Mouse (Mus musculus) intestine, embryonic 14.5 days (tissue): Measurements from ENCODE around the gene Krtap19-1. TPM values are rescaled to one million over a fixed set of nuclear protein-coding genes. Genes with fewer than 3 reads are reported as not detected.

Experiments
- ATAC-seq: fragments of 200-750 bp; cut with Nextera tagmentation; replicated peaks from 2 replicates; pipeline ENCODE4 v1.8.0; 2017; ENCODE audit warnings: low read depth, moderate number of reproducible peaks, moderate TSS enrichment, moderate library complexity; ENCODE audit not compliant: low FRiP score, low TSS enrichment
- DNase-seq: peaks from one replicate; pipeline ENCODE4 v3.0.0-alpha.2; 2018; ENCODE audit warnings: low spot score
- H3K27ac ChIP-seq: fragments of 300-500 bp; sonication (generic); 2 replicates; pipeline ENCODE4 v1.5.1; 2014; ENCODE audit warnings: low read depth, mild to moderate bottlenecking, control low read depth
- H3K27me3 ChIP-seq: fragments of 300-500 bp; sonication (generic); replicated peaks from 2 replicates; pipeline ENCODE4 v1.6.1; 2014; ENCODE audit warnings: low read length, control low read depth; ENCODE audit not compliant: control insufficient read depth, insufficient read depth
- H3K36me3 ChIP-seq: fragments of 300-500 bp; sonication (generic); 2 replicates; pipeline ENCODE4 v1.6.1; 2014; ENCODE audit warnings: low read length, control low read depth; ENCODE audit not compliant: control insufficient read depth, insufficient read depth
- H3K4me1 ChIP-seq: fragments of 300-500 bp; sonication (generic); replicated peaks from 2 replicates; pipeline ENCODE4 v1.6.1; 2014; ENCODE audit warnings: low read length, control low read depth, mixed read lengths; ENCODE audit not compliant: control insufficient read depth, insufficient read depth
- H3K4me2 ChIP-seq: fragments of 300-500 bp; sonication (generic); 2 replicates; pipeline ENCODE4 v1.6.1; 2014; ENCODE audit warnings: low read length
- H3K4me3 ChIP-seq: fragments of 300-500 bp; sonication (generic); 2 replicates; pipeline ENCODE4 v1.5.1; 2014; ENCODE audit warnings: low read depth, low read length, control low read depth, mixed read lengths
- H3K9ac ChIP-seq: fragments of 300-500 bp; sonication (generic); 2 replicates; pipeline ENCODE4 v1.6.1; 2014; ENCODE audit warnings: mild to moderate bottlenecking, low read length
- H3K9me3 ChIP-seq: fragments of 300-500 bp; sonication (generic); 2 replicates; pipeline ENCODE4 v1.6.1; 2016; ENCODE audit warnings: low read length, control low read depth; ENCODE audit not compliant: control insufficient read depth
- WGBS: fragments of 180-500 bp; shearing (Covaris S2); extraction: QIAGEN DNeasy Blood & Tissue Kit; methylation state at CpG from one replicate; pipeline ENCODE4 v1.1.7; 2014; 5-methylcytosine and 5-hydroxymethylcytosine counted together
- polyA plus RNA-seq: library from polyadenylated mRNA; unstranded; fragments of >200 nt; fragmentation: Nextera tagmentation; extraction: Ambion mirVana; gene quantifications from 2 replicates; pipeline ENCODE4 v1.2.1, GENCODE M21; 2014

The Krtap19-1 gene
- polyA plus RNA-seq, 1 experiment from 2014 or later = not detected

- no peaks in the 10 kb centered on the region for H3K36me3 ChIP-seq
- H3K4me2 ChIP-seq = no peak overlapping the region
- H3K27ac ChIP-seq = no peak overlapping the region
- ATAC-seq (no peak), DNase-seq (no peak)
- H3K9ac ChIP-seq = no peak overlapping the region
- no peak overlapping the region for H3K4me3 ChIP-seq
- 95% methylated on average over 1 of the region's 1 CpGs for WGBS
- H3K4me1 ChIP-seq = no peaks in the 10 kb centered on the region
- no peaks in the 10 kb centered on the region for H3K9me3 ChIP-seq
- no peaks in the 10 kb centered on the region for H3K27me3 ChIP-seq
Measured at GRCm38 (mm10) chr16:88847363-88847762, 21.8 kb downstream of the Krtap19-1 start.

- Histone ChIP-seq H3K27me3 (no peaks in the 10 kb centered on the region), H3K27ac (no peak overlapping the region), H3K4me3 (no peak overlapping the region), H3K4me2 (no peak overlapping the region), H3K4me1 (no peaks in the 10 kb centered on the region), H3K9ac (no peak overlapping the region), H3K9me3 (no peaks in the 10 kb centered on the region), H3K36me3 (no peaks in the 10 kb centered on the region)
- ATAC-seq (no peak), DNase-seq (no peak)
- 65% methylated on average over 3 of the region's 3 CpGs for WGBS
Measured at GRCm38 (mm10) chr16:88826978-88827377, 42.2 kb downstream of the Krtap19-1 start.

- no peaks in the 10 kb centered on the region for H3K4me1 ChIP-seq
- H3K27ac ChIP-seq = no peak within 1 kb of the TSS
- no peak within 1 kb of the TSS for H3K4me3 ChIP-seq
- ATAC-seq (no peak), DNase-seq (no peak)
- 91% methylated on average over 9 of the region's 9 CpGs for WGBS
- H3K9ac ChIP-seq = no peak within 1 kb of the TSS
- no peaks in the 10 kb centered on the region for H3K9me3 ChIP-seq
- H3K4me2 ChIP-seq = no peak within 1 kb of the TSS
- H3K27me3 ChIP-seq = no peaks in the 10 kb centered on the region
- no peaks in the 10 kb centered on the region for H3K36me3 ChIP-seq
Measured at GRCm38 (mm10) chr16:88826095-88826652, 43.0 kb downstream of the Krtap19-1 start, which contains the start of gene Krtap14. Gene Krtap14, minus strand, starts transcription at chr16:88826145.

GRCm38 (mm10) chr16:88823736-88824135 is 45.5 kb downstream of the Krtap19-1 start:
- Histone ChIP-seq H3K27me3 (no peaks in the 10 kb centered on the region), H3K36me3 (no peaks in the 10 kb centered on the region), H3K9ac (no peak overlapping the region), H3K4me2 (no peak overlapping the region), H3K4me3 (no peak overlapping the region), H3K27ac (no peak overlapping the region), H3K4me1 (no peaks in the 10 kb centered on the region), H3K9me3 (no peaks in the 10 kb centered on the region)
- ATAC-seq = no peak
- DNase-seq = no peak
- 83% methylated on average over 3 of the region's 3 CpGs for WGBS

- Histone ChIP-seq H3K27me3 (no peaks in the 10 kb centered on the region), H3K4me1 (no peaks in the 10 kb centered on the region), H3K9me3 (no peaks in the 10 kb centered on the region), H3K27ac (no peak within 1 kb of the TSS), H3K4me3 (no peak within 1 kb of the TSS), H3K9ac (no peak within 1 kb of the TSS), H3K36me3 (no peaks in the 10 kb centered on the region), H3K4me2 (no peak within 1 kb of the TSS)
- WGBS = 81% methylated on average over 3 of the region's 3 CpGs
- no peak for ATAC-seq
- no peak for DNase-seq
Measured at GRCm38 (mm10) chr16:88820066-88820465, 49.1 kb downstream of the Krtap19-1 start, which contains the start of gene Krtap15. Gene Krtap15, plus strand, starts transcription at chr16:88820215.

Other genes starting within 250 kb of the Krtap19-1 start
- not detected in 2 replicates for gene 2310079G19Rik, start 241.7 kb downstream of the Krtap19-1 start, polyA plus RNA-seq
- gene Krtap26-1, start 221.6 kb downstream of the Krtap19-1 start, polyA plus RNA-seq = not detected in 2 replicates
- not detected in 2 replicates for gene Krtap27-1, start 197.7 kb downstream of the Krtap19-1 start, polyA plus RNA-seq
- not detected in 2 replicates for gene 2310061N02Rik, start 161.4 kb downstream of the Krtap19-1 start, polyA plus RNA-seq
- not detected in 2 replicates for gene Krtap13-1, start 140.5 kb downstream of the Krtap19-1 start, polyA plus RNA-seq
- not detected in 2 replicates for gene Krtap13, start 117.8 kb downstream of the Krtap19-1 start, polyA plus RNA-seq
- not detected in 2 replicates for gene 2310034C09Rik, start 110.6 kb downstream of the Krtap19-1 start, polyA plus RNA-seq
- not detected in 2 replicates for gene 2310057N15Rik, start 95.2 kb downstream of the Krtap19-1 start, polyA plus RNA-seq
- not detected in 2 replicates for gene Gm5965, start 91.5 kb downstream of the Krtap19-1 start, polyA plus RNA-seq
- not detected in 2 replicates for gene Gm20741, start 57.2 kb downstream of the Krtap19-1 start, polyA plus RNA-seq
- gene Krtap15, start 49.2 kb downstream of the Krtap19-1 start, polyA plus RNA-seq = not detected in 2 replicates
- gene Krtap14, start 43.3 kb downstream of the Krtap19-1 start, polyA plus RNA-seq = not detected in 2 replicates
- not detected in 2 replicates for gene Krtap19-2, start 4.9 kb upstream of the Krtap19-1 start, polyA plus RNA-seq
- gene Krtap19-3, start 8.6 kb upstream of the Krtap19-1 start, polyA plus RNA-seq = not detected in 2 replicates
- gene Krtap19-4, start 15.7 kb upstream of the Krtap19-1 start, polyA plus RNA-seq = not detected in 2 replicates
- not detected in 2 replicates for gene Krtap19-5, start 27.0 kb upstream of the Krtap19-1 start, polyA plus RNA-seq
- gene Krtap19-9b, start 62.9 kb upstream of the Krtap19-1 start, polyA plus RNA-seq = not detected in 2 replicates
- not detected in 2 replicates for gene Krtap16-3, start 93.5 kb upstream of the Krtap19-1 start, polyA plus RNA-seq
- not detected in 2 replicates for gene Krtap22-2, start 141.3 kb upstream of the Krtap19-1 start, polyA plus RNA-seq
- not detected in 2 replicates for gene Gm10229, start 145.9 kb upstream of the Krtap19-1 start, polyA plus RNA-seq
- gene Krtap6-1, start 162.3 kb upstream of the Krtap19-1 start, polyA plus RNA-seq = not detected in 2 replicates
- gene Gm10228, start 172.1 kb upstream of the Krtap19-1 start, polyA plus RNA-seq = not detected in 2 replicates
- gene Krtap6-5, start 178.5 kb upstream of the Krtap19-1 start, polyA plus RNA-seq = not detected in 2 replicates
- gene 1110025L11Rik, start 194.6 kb upstream of the Krtap19-1 start, polyA plus RNA-seq = not detected in 2 replicates
- not detected in 2 replicates for gene Krtap6-3, start 214.6 kb upstream of the Krtap19-1 start, polyA plus RNA-seq